Mouse (Mus musculus) adrenal gland, adult (tissue): Measurements from ENCODE around the gene Abca1.
A peak's percentile ranks its signal among the peaks of the same experiment; 100 is the strongest.

Experiments used
- DNase-seq, 2 experiments: peaks; one replicate each; pipeline ENCODE4 v3.0.0; 2022 to 2023; ENCODE audit warnings: low spot score in 1 of 2; ENCODE audit not compliant: inconsistent age in 2 of 2

The Abca1 gene

GRCm38 (mm10) chr4:53015024-53015423 lies 144.7 kb downstream of the Abca1 start:
- no peak for DNase-seq

- DNase-seq = no peak
Measured at GRCm38 (mm10) chr4:53014421-53014820, 145.3 kb downstream of the Abca1 start.

- DNase-seq = peak; percentile 97 to 99
Measured at GRCm38 (mm10) chr4:53011732-53012361, 147.8 kb downstream of the Abca1 start, which contains the start of gene Nipsnap3b. Gene Nipsnap3b (plus strand): TSS chr4:53011880.

- no peak for DNase-seq
Measured at GRCm38 (mm10) chr4:53009871-53010270, 149.8 kb downstream of the Abca1 start.

GRCm38 (mm10) chr4:53009183-53009582 lies 150.5 kb downstream of the Abca1 start:
- no peak for DNase-seq

GRCm38 (mm10) chr4:53000154-53000553 lies 159.5 kb downstream of the Abca1 start:
- no peak for DNase-seq

- no peak for DNase-seq
Measured at GRCm38 (mm10) chr4:52999449-52999848, 160.2 kb downstream of the Abca1 start.

- DNase-seq = no peak
Measured at GRCm38 (mm10) chr4:52989248-52989647, 170.4 kb downstream of the Abca1 start, which contains the start of gene Nipsnap3a. Gene Nipsnap3a (plus strand): TSS chr4:52989272.

GRCm38 (mm10) chr4:52986266-52986665 lies 173.4 kb downstream of the Abca1 start:
- DNase-seq = no peak

- peak in 1 of 2 experiments; percentile 28 for DNase-seq
Measured at GRCm38 (mm10) chr4:52985216-52985615, 174.5 kb downstream of the Abca1 start.
